Mouse (Mus musculus) c-Kit-positive CD71-positive TER-119-positive erythroid progenitor cells, embryonic 14.5 days (primary cell): ENCODE measurements around the gene Asna1.

Source experiments
- DNase-seq: peaks from one replicate; pipeline ENCODE4 v3.0.0-alpha.2; 2013; ENCODE audit warnings: low spot score

Gene Asna1

DNA sequence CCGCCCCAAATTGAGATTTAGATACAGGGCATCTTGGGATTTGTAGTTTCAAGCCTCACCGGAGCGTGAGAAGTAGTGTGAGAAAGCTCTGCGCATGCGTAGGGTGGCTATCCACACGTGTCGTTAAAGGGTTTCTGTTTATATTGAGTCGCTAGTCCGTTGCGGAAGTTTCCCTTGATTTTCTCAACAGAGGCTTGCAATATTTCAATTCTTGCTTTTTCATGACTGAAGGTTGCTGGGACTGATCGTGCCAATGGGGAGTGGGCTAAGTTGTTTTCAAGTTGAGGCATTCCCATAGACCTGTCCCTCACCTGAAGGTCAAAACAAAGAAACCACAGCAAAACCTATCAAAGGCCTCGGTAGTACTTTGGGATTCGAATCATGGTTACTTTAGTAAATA, 9.7 kb upstream of the Asna1 start:
- peak; percentile 80 for DNase-seq

DNA sequence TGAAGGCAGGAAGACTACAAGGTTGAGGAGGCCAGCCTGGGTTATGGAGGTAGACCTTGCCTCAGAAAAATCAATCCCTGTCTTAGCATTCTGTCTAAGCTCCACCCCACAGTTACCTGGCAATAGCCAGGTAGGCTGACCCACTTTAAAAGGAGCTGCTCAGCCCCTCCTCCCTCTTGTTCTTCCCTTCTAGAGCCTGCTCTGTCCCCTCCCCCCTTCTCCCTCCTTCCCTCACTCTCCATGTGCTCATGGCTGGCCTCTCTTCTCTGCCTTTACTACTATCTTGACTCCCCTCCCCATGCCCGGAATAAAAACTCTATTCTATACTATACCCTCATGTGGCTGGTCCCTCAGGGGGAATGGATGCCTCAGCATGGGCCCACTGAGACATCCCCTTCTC, 8.8 kb upstream of the Asna1 start:
- DNase-seq, result no peak

DNA sequence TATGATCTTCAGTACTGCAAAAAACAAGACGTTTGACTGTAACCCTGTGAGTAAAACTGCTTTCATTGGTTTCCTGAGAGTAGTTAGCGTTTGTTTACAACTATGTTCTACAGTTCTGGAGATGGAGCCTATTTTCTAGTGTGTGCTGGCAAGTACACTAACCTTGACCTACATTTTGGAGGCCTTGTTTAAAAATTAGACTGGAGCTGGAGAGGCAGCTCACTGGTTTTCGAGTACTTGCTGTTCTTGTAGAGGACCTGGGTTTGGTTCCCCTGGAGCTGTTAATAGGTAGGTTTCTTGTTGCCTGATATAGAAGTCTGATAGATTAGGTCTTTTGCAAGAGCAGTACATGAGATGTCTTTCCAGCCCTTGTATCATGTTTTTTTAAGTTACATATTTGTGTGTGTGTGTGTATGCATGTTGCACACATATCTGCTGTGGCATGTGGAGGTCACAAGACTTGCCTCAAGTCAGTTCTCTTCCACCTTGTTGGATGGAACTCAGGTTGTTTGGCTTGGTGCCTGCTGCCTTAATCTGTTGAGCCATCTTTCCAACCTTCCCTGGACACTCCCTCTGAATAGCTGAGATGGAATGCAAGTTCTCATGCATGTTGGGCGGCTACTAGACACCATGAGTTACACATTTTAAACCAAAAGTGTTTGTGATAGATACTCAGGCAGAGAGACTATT, 7.7 kb upstream of the Asna1 start:
- DNase-seq, result no peak

DNA sequence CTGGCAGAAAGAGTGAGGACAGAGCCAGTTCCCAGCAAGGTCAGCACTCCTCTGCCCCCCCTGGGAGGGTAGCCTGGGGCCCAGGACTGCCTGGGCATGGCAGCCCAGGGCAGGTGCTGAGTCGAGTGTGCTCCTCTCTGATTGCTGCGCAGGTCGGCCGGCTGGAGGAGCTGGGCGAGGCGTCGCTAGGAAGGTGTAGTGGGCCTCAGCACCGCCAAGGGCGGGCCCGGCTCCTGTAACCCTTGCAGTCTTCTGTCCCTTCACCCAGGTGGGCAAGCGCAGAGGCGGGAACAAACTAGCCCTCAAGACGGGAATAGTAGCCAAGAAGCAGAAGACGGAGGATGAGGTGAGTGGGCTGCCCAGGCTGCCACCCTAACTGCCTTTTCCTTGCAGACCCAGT, 4.2 kb upstream of the Asna1 start:
- DNase-seq, result no peak

DNA sequence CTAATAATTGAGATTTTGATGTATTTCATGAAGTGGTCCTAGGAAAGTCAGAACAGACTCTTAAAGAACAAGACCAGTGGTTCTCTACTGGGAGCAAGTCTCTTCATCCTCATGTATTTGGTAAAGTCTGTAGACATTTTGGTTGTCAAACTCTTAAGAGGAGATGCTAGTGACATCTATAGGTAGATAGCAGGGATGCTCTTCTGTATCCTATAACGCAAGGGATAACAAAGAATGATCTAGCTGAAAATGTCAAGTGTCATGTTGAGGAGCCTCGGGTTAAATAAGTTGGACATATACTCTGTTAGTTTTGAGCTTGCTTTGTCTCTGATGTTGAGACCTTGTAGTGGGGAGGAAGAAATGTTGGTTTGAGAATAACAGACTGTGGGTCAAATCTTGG, 2.8 kb upstream of the Asna1 start:
- no peak for DNase-seq

DNA sequence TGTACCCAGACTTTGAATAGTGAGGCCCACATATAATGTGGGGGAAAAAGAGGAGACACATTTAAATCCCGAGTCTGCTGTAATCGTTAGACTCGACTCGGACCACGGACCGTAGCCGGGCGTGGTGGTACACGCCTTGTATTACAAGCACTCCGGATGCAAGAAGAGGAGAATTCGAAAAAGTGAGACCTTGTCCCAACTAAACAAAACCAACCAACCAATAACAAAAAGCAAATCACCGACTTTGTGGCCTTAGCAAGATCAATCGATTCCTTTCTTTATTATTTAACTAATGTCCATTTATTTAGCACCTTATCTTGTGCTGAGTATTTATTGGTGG, 2.4 kb upstream of the Asna1 start:
- DNase-seq, result peak; percentile 52

DNA sequence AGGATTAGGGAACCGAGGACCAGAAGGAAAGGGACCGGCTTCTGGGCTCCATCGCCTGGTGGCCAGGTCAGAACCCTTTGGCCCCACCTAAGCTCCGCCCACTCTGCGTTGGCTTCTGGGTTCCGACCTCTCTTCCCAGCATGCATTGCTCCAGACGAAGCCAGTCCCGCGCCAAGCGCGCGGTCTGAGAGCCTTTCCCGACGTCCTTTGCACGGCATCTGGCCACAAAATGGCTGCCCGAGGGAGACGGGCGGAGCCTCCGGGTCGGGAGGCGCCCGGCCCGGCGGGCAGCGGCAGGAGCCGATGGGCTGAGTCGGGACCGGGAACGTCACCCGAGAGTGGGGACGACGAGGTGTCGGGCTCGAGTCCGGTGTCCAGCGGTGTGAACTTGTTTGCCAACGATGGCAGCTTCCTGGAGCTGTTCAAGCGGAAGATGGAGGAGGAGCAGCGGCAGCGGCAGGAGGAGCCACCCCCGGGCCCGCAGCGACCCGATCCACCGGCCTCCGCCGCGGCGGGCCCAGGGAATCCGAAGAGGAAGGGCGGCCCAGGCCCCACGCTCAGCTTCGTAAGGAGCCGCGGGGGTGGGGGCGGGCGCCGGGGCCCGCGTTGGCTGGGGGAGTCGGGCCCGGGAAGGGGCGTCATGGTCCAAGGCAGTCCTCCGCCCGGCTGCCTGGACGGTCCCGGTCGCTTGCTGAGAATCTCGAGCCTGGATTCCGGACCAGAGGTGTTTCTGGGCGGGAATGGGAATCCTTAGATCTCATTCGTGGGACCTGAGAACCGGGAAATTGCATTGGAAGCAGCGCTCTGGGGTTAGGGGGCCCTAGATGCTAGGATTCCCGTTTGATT, 1.8 kb upstream of the Asna1 start, which contains the start of gene Trir:
TSS of gene Trir (plus strand) at position 154 of the 846 bp plus-strand sequence.
- DNase-seq, result peak; percentile 99

DNA sequence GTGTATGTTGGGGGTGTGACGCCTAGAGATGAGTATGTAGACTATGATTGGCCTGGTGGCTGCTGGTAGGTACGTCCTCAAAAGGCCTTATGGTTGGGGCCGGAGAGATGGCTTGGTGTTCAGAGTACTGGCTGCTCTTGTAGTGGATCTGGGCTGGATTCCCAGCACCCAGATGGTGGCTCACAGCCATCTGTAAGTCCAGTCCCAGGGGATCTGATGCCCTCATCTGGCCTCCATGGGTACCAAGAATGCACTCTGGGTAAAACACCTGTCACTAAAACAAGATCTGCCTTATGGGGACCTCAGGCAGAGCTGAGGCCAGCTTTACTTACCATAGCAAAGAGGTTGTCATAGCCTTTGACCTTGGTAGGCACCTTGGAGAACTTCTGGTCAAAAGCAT, 1.2 kb downstream of the Asna1 start:
- DNase-seq, result no peak

DNA sequence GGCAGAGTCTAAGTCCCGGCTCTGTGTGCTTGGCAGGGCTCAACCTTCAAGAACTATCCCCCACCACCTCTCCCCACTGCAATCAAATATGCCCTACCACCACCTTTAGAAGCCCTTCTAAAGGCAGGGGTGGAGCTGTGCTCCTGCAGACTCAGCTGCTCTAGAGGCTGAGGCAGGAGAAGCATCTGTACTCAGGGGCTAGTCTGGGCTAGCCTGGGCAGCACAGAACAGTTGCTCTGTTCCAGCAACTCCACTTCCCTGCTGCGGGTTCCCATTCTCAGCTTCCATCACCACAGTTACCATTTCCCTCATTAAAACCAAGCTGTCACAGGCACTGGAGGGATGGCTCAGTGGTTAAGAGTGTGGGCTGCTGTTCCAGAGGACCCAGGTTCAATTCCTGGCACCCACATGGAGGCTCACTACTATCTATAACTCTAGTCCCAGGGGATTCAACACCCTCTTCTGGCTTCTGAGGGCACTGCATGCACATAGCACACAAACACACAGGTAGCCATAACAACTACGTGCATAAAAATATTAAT, 3.5 kb downstream of the Asna1 start:
- no peak for DNase-seq

DNA sequence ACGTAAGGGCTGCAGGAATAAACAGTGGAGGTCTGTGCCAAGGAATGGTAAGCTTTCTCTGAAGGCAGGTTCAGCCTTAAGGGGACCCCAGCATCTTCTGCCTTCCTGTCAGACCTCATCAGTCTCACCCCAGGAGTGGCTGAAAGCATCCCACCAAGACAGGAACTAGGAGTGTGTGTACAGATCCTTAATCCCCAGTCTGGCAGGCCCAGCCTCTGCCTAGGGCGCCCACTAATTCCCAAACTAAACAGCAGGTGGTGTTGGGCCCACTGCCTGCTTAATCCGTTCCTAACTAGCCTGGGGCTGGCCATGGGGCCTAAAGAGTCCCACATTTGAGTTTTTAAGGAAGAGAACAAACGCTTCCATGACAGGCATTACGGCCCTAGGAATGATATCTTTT, 7.9 kb downstream of the Asna1 start:
- DNase-seq, result no peak

DNA sequence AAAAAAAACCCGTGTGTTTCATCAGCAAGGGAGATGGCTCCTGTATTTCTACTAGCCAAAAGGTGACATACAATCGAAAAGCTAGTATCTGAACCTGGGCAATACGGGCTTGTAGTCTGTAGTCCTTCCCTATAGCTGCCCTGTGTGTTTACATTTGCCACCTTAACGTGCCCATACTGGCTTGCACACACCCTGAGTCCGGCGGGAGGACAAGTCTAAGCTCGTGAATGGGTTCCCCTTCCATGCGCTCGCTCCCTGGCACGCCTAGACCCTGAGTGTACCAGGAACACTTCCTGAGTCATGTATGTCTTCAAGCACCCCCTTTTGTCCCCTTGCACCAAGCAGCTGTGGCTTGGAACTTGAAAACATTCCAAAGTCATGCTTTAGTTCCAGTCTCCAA, 8.4 kb downstream of the Asna1 start:
- no peak for DNase-seq

DNA sequence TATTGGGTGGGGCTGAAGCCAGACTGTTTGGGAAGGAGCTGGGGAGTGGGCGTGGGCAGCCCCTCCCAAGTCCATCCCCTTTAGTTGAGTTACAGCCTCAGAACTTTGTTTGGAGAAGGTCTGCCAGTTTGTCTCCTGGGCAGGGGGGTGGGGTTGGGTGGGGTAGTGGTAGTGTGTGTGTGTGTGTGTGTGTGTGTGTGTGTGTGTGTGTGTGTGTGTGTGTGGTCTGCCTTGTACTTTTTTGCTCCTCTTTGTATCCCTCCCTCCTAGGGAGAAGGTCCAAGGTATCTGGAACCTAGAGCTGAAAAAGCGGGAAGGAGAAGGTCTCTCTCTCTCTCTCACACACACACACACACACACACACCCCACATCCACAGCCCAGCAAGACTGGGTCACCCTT, 10.7 kb downstream of the Asna1 start, which contains the start of gene Best2:
TSS of gene Best2 (minus strand) at position 101 of the 400 bp plus-strand sequence.
- no peak for DNase-seq

DNA sequence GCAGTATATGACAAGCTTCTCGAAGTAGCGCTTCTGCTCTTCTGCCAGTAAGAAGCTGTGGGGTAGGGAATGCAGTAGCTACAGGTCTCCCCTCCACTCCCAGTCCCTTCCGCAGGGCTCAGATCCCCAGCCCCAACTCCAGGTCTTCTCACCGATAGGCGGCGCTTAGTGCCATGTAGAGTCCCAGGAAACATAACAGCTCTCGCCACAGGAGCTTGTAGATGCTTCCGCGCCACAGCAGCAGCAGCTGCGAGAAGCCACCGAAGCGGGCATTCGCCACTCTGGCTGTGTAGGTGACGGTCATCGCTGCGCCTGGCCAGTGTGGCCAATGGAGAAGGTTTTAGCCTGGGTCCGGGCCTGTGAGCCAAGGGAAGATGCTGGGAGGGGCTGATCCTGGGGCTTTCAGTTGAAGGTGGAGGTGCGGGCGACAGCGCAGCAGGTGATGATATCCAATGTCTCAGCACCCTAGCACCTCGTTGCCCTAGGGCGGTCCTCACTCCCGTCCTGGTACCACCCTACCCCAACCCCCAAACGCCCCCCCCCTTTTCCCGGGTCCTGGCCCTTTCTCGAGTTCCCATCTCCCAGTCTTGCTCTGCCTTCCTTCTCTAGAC, 11.7 kb downstream of the Asna1 start:
- peak; percentile 47 for DNase-seq

DNA sequence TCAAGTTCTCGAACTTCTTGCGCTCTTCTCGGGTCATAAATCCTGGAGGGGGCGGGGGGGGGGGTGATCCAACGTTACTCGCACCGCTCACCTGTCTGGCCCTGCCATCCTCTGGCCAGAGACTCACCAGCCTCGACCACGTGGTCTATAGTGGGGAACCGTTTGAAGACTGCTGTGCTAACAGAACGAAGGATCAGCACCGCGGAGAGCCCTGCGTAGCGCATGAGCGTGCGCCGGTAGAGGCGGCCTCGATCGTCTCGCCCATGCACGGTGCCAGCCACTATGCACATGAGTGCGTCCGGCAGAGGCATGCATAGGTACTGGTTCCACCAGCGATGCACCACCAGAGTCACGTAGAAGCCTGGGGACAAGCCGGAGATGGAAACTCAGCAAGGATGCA, 13.8 kb downstream of the Asna1 start:
- DNase-seq, result no peak

DNA sequence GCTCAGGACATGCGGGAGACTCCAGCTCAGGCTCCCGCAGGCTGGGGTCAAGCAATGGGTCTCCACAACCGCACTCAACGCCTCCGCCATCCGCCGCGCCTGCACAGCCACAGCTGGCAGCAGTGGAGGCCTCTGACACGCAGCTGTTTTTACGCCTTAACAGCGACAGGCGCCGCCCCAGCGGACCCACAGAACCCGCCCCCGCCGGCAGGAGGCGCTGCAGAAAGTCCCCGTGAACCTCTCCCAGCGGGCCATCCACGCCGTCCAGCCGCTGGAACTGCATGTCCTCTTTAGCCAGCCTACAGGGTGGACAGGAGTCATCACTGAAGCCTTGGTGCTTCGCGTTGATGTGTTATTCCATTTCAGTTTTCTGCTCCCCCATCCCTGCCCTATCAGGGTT, 17.4 kb downstream of the Asna1 start:
- peak; percentile 37 for DNase-seq

DNA sequence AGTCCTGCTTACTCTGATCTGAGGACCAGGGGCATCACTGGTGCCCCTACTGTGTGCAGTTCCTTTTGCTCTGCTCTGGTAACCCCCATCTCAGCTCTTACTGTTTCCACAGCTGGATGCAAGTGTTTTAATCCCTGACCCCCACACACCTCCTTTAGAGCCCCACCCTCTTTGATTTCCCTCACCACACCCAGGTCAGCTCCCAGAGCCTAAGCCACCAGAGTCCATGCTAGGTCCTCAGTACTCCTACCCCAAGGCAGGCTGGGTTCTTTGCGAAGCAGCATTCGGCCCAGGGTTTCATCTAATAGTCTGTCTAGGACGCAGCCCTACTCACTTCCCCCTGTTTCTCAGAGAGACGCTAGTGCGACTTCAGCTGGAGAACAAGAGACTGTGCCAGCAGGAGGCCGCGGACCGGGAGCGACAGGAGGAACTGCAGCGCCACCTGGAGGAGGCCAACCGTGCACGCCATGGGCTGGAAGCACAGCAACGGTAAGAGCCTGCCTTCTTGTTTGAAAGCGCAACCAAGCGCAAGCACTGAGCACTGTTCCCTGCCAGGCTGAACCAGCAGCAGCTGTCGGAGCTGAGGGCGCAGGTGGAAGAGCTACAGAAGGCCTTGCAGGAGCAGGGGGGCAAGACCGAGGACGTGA, 27.3 kb downstream of the Asna1 start:
- DNase-seq, result peak; percentile 84

DNA sequence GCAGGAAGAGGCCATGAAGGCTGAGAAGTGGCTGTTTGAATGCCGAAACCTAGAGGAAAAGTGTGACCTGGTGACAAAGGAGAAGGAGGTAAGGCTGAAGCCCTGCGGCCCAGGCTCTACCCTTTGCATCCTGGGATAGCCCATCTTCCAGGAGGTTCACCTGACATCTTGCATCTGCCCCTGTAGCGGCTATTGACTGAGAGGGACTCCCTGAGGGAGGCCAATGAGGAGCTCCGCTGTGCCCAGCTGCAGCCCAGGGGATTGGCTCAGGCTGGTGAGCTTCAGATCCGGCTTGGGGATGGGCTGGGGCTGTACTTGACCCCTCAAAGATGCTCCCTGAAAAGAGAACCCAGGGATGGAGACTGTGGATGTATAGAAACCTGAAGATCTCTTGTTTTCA, 28.1 kb downstream of the Asna1 start:
- no peak for DNase-seq

DNA sequence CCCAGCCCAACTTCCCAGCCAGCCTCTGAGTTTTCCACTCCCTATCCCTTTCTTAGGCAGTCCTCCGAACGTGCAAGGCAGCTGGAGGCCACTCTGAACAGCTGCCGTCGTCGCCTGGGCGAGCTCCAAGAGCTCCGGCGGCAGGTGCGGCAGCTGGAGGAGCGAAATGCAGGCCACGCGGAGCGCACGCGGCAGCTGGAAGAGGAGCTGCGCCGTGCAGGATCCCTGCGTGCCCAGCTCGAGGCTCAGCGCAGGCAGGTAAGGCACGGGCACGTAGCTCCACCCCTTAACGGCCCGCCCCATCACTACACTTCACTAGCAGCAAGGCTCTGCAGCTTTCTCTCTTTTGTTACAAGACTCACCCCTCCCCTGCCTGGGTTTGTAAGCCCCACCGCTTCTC, 29.4 kb downstream of the Asna1 start:
- no peak for DNase-seq

DNA sequence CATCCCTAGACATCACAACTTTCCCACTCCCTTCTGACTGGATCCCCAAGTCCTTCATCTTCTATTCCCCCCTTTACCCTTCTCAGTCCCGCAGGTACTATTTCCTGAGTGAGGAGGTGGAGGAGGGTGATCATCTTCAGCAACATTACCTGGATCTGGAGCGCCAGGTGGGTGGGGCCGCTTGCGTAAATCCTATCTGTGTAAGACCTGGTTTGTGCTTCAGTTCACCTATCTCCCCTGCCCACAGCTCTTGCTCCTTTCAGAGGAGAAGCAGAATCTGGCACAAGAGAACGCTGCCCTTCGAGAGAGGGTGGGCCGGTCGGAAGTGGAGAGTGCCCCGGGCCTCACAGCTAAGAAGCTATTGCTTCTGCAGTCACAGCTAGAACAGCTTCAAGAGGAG, 30.7 kb downstream of the Asna1 start:
- no peak for DNase-seq

DNA sequence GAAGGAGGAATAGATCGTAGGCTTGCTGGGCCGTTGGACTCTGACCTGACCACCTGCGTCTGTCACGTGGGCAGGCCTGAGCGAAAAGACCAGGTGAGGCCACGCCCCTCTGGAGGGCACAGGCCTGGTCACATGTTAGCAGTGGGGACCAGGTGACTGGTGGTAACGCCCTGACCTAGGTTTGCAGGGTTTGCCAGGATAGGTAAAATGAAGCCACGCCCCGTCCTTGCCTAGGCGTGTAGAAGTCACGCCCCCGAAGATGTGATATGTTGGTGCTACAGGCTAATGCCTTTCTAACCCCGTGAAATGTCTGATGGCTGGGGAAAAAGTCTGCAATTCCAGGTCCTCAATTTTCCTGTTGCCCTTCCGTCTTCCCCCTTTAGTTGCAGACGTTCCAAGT, 34.2 kb downstream of the Asna1 start:
- DNase-seq, result no peak

DNA sequence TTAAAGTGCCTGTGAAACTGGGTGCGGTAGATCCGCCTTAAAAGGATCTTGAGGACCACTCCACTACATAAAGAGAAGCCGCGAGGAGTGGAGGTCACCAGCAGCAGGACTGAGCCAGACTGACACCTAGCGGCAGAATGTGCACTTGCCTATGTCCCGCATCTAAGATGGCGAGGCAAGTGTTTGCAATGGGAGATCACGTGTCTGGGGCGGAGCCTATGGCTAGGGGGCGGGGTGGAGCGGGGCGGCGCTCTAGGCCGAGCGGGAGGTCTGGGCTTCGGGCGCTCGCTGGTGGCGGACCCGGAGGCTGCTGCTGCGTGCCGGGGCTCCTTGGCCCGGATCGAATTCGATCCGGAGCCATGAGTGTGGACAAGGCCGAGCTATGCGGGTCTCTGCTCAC, 34.7 kb downstream of the Asna1 start, which contains the start of gene Hook2:
TSS of gene Hook2 (plus strand) at position 255 of the 400 bp plus-strand sequence.
- DNase-seq, result peak; percentile 99

DNA sequence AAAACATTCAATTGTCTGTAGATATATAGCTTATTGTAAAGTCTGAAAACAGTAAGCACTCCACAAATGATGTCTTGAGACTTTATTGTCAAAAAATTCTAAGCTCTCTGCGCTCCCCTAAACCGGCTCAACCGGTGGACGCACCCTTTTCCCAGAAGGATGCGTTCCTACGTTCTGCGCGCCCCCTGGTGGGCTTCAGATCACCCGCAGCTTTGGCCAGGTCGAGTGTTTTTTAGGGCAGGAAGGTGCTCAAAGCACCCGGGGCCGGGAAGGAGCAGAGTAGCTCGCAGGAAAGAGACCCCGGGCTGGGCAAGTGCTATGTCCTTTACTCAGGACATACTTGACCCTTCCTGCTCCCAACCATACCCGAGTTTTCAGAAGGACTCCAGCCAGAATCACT, 35.3 kb downstream of the Asna1 start:
- peak; percentile 96 for DNase-seq
